Mouse (Mus musculus) heart, embryonic 13.5 days (tissue): Measurements from ENCODE around the gene Kbtbd7. TPM values are rescaled to one million over a fixed set of nuclear protein-coding genes. Genes with fewer than 3 reads are reported as not detected.
"Not testable (repeated sequence)": the region's sequence is repeated elsewhere in the genome, so short reads cannot be mapped to it uniquely, and the experiment has no call there.

ENCODE experiments used
- ATAC-seq: fragments of 200-750 bp; cut with Nextera tagmentation; 2 replicates; pipeline ENCODE4 v1.8.0; 2017; ENCODE audit warnings: moderate TSS enrichment; ENCODE audit not compliant: insufficient number of reproducible peaks, low FRiP score, low TSS enrichment; ENCODE audit errors: extremely low read depth
- H3K27ac ChIP-seq: fragments of 300-500 bp; sonication (generic); replicated peaks from 2 replicates; pipeline ENCODE4 v1.5.1; 2015; ENCODE audit warnings: moderate library complexity, mild to moderate bottlenecking, inconsistent platforms
- H3K27me3 ChIP-seq: fragments of 300-500 bp; sonication (generic); replicated peaks from 2 replicates; pipeline ENCODE4 v1.6.1; 2015; ENCODE audit warnings: mild to moderate bottlenecking, inconsistent platforms
- H3K36me3 ChIP-seq: fragments of 300-500 bp; sonication (generic); 2 replicates; pipeline ENCODE4 v1.6.1; 2015; ENCODE audit warnings: mild to moderate bottlenecking, inconsistent platforms
- H3K4me1 ChIP-seq: fragments of 300-500 bp; sonication (generic); 2 replicates; pipeline ENCODE4 v1.6.1; 2015; ENCODE audit warnings: inconsistent platforms
- H3K4me2 ChIP-seq: fragments of 300-500 bp; sonication (generic); 2 replicates; pipeline ENCODE4 v1.6.1; 2015; ENCODE audit warnings: inconsistent platforms, mild to moderate bottlenecking, moderate library complexity
- H3K4me3 ChIP-seq: fragments of 300-500 bp; sonication (generic); 2 replicates; pipeline ENCODE4 v1.5.1; 2015; ENCODE audit warnings: moderate library complexity, mild to moderate bottlenecking, inconsistent platforms
- H3K9ac ChIP-seq: fragments of 300-500 bp; sonication (generic); 2 replicates; pipeline ENCODE4 v1.6.1; 2015; ENCODE audit warnings: inconsistent platforms, mild to moderate bottlenecking, moderate library complexity
- H3K9me3 ChIP-seq: fragments of 300-500 bp; sonication (generic); 2 replicates; pipeline ENCODE4 v1.6.1; 2016; ENCODE audit warnings: inconsistent platforms
- WGBS: fragments of 180-500 bp; shearing (Covaris S2); methylation state at CpG from one replicate; pipeline ENCODE4 v1.1.7; 2015; ENCODE audit warnings: mixed read lengths; 5-methylcytosine and 5-hydroxymethylcytosine counted together
- polyA plus RNA-seq: library from polyadenylated mRNA; unstranded; fragments of >200 nt; fragmentation: Nextera tagmentation; extraction: Ambion mirVana; gene quantifications from 2 replicates; pipeline ENCODE4 v1.2.1, GENCODE M21; 2015

The Kbtbd7 gene
- polyA plus RNA-seq, 1 experiment from 2014 or later, result 7.0 TPM

GRCm38 (mm10) chr14:79409278-79409830 is 17.0 kb upstream of the Kbtbd7 start:
- ATAC-seq, result no peak
- H3K27me3 ChIP-seq, result no peaks in the 10 kb centered on the region
- no peak overlapping the region for H3K9ac ChIP-seq
- H3K4me1 ChIP-seq, result no peaks in the 10 kb centered on the region
- H3K36me3 ChIP-seq, result peaks cover 52% of the 10 kb centered on the region
- H3K27ac ChIP-seq, result no peak overlapping the region
- H3K4me3 ChIP-seq, result no peak overlapping the region
- H3K4me2 ChIP-seq, result no peak overlapping the region
- H3K9me3 ChIP-seq, result no peaks in the 10 kb centered on the region
- WGBS, result 73% methylated on average over 6 of the region's 6 CpGs

GRCm38 (mm10) chr14:79410662-79411061 is 15.6 kb upstream of the Kbtbd7 start:
- Histone ChIP-seq H3K4me2 (no peak overlapping the region), H3K27ac (no peak overlapping the region), H3K4me1 (no peaks in the 10 kb centered on the region), H3K27me3 (no peaks in the 10 kb centered on the region), H3K4me3 (no peak overlapping the region), H3K36me3 (peaks cover 57% of the 10 kb centered on the region), H3K9ac (no peak overlapping the region), H3K9me3 (no peaks in the 10 kb centered on the region)
- ATAC-seq, result no peak
- 75% methylated on average over 2 of the region's 2 CpGs for WGBS

GRCm38 (mm10) chr14:79413121-79413520 is 13.2 kb upstream of the Kbtbd7 start:
- no peak for ATAC-seq
- Histone ChIP-seq H3K27ac (no peak overlapping the region), H3K4me1 (no peaks in the 10 kb centered on the region), H3K9me3 (no peaks in the 10 kb centered on the region), H3K4me3 (no peak overlapping the region), H3K27me3 (no peaks in the 10 kb centered on the region), H3K9ac (no peak overlapping the region), H3K36me3 (peaks cover 61% of the 10 kb centered on the region), H3K4me2 (no peak overlapping the region)
- 85% methylated on average over 6 of the region's 6 CpGs for WGBS

GRCm38 (mm10) chr14:79420083-79420685 is 6.1 kb upstream of the Kbtbd7 start:
- Histone ChIP-seq H3K4me2 (no peak overlapping the region), H3K4me3 (no peak overlapping the region), H3K9ac (no peak overlapping the region), H3K27me3 (no peaks in the 10 kb centered on the region), H3K9me3 (no peaks in the 10 kb centered on the region), H3K4me1 (no peaks in the 10 kb centered on the region), H3K36me3 (peaks cover 56% of the 10 kb centered on the region), H3K27ac (no peak overlapping the region)
- ATAC-seq, result no peak
- WGBS, result 69% methylated on average over 20 of the region's 20 CpGs

GRCm38 (mm10) chr14:79426730-79427365 is 537 bp downstream of the Kbtbd7 start:
- peak overlapping the region; percentile 53 for H3K4me3 ChIP-seq
- ATAC-seq, H3K27me3 ChIP-seq, H3K4me1 ChIP-seq: not testable (repeated sequence)
- peak overlapping the region; percentile 89 for H3K27ac ChIP-seq
- 47% methylated on average over 11 of the region's 59 CpGs for WGBS
- peaks cover 30% of the 10 kb centered on the region for H3K36me3 ChIP-seq
- H3K9ac ChIP-seq, result peak overlapping the region; percentile 77
- peaks cover 13% of the 10 kb centered on the region for H3K9me3 ChIP-seq
- peak overlapping the region; percentile 64 for H3K4me2 ChIP-seq

GRCm38 (mm10) chr14:79434068-79434467 is 7.8 kb downstream of the Kbtbd7 start:
- H3K4me3 ChIP-seq, result no peak overlapping the region
- H3K4me1 ChIP-seq, result no peaks in the 10 kb centered on the region
- H3K9ac ChIP-seq, result no peak overlapping the region
- no peak overlapping the region for H3K4me2 ChIP-seq
- WGBS, result 63% methylated on average over 1 of the region's 1 CpGs
- H3K27ac ChIP-seq, result no peak overlapping the region
- no peaks in the 10 kb centered on the region for H3K9me3 ChIP-seq
- no peaks in the 10 kb centered on the region for H3K27me3 ChIP-seq
- peaks cover 3% of the 10 kb centered on the region; the same call in 1 of the 2 replicates for H3K36me3 ChIP-seq
- no peak for ATAC-seq

- H3K4me1 ChIP-seq, result no peaks in the 10 kb centered on the region
- 79% methylated on average over 2 of the region's 2 CpGs for WGBS
- H3K27me3 ChIP-seq, result no peaks in the 10 kb centered on the region
- no peak overlapping the region for H3K4me3 ChIP-seq
- H3K36me3 ChIP-seq, result no peaks in the 10 kb centered on the region
- no peak overlapping the region for H3K27ac ChIP-seq
- ATAC-seq, result no peak
- no peak overlapping the region for H3K9ac ChIP-seq
- 0 out of 2 replicates have a peak, but pooled peaks cover 7% of the 10 kb centered on the region for H3K9me3 ChIP-seq
- H3K4me2 ChIP-seq, result no peak overlapping the region
These were observed 14.3 kb downstream of the Kbtbd7 start for GRCm38 (mm10) chr14:79440655-79441054.

- 0 out of 2 replicates have a peak, but pooled peaks cover 7% of the 10 kb centered on the region for H3K9me3 ChIP-seq
- no peak for ATAC-seq
- no peak overlapping the region for H3K4me3 ChIP-seq
- H3K27ac ChIP-seq, result no peak overlapping the region
- 72% methylated on average over 5 of the region's 5 CpGs for WGBS
- no peaks in the 10 kb centered on the region for H3K36me3 ChIP-seq
- no peaks in the 10 kb centered on the region for H3K4me1 ChIP-seq
- no peak overlapping the region for H3K9ac ChIP-seq
- H3K27me3 ChIP-seq, result no peaks in the 10 kb centered on the region
- no peak overlapping the region for H3K4me2 ChIP-seq
These were observed 15.1 kb downstream of the Kbtbd7 start for GRCm38 (mm10) chr14:79441441-79441840.

GRCm38 (mm10) chr14:79444601-79445000 is 18.3 kb downstream of the Kbtbd7 start:
- Histone ChIP-seq H3K4me3 (no peak overlapping the region), H3K27me3 (no peaks in the 10 kb centered on the region), H3K9me3 (0 out of 2 replicates have a peak, but pooled peaks cover 2% of the 10 kb centered on the region), H3K27ac (no peak overlapping the region), H3K4me1 (no peaks in the 10 kb centered on the region), H3K36me3 (no peaks in the 10 kb centered on the region), H3K4me2 (no peak overlapping the region), H3K9ac (no peak overlapping the region)
- ATAC-seq, result no peak
- WGBS, result 81% methylated on average over 9 of the region's 9 CpGs

GRCm38 (mm10) chr14:79445055-79445620 is 18.8 kb downstream of the Kbtbd7 start:
- no peaks in the 10 kb centered on the region for H3K27me3 ChIP-seq
- H3K36me3 ChIP-seq, result no peaks in the 10 kb centered on the region
- no peak overlapping the region for H3K4me3 ChIP-seq
- ATAC-seq, result no peak
- H3K4me2 ChIP-seq, result no peak overlapping the region
- H3K9ac ChIP-seq, result no peak overlapping the region
- H3K4me1 ChIP-seq, result no peaks in the 10 kb centered on the region
- WGBS, result 69% methylated on average over 16 of the region's 16 CpGs
- no peak overlapping the region for H3K27ac ChIP-seq
- no peaks in the 10 kb centered on the region for H3K9me3 ChIP-seq

GRCm38 (mm10) chr14:79451681-79452590 is 25.6 kb downstream of the Kbtbd7 start, which contains the start of gene Kbtbd6:
Gene Kbtbd6 (plus strand): TSS chr14:79451835.
- H3K4me1 ChIP-seq, H3K27me3 ChIP-seq, H3K36me3 ChIP-seq, H3K9me3 ChIP-seq: not testable (repeated sequence)
- H3K4me2 ChIP-seq, result peak within 1 kb of the TSS; percentile 66
- peak within 1 kb of the TSS; percentile 53; the same call in 1 of the 2 replicates for H3K27ac ChIP-seq
- peak within 1 kb of the TSS; percentile 74 for H3K9ac ChIP-seq
- 12% methylated on average over 45 of the region's 89 CpGs for WGBS
- ATAC-seq, result peak; percentile 76
- H3K4me3 ChIP-seq, result peak within 1 kb of the TSS; percentile 63
